Mouse (Mus musculus): Measurements from ENCODE around the gene Hcls1. TPM values are rescaled to one million over a fixed set of nuclear protein-coding genes. Genes with fewer than 3 reads are reported as not detected.

Hcls1 gene
- polyA plus RNA-seq, 1 experiment from 2014 or later, result not detected

- DNase-seq (ENCODE audit: low read depth, low spot score) (no peak), ATAC-seq (peak; percentile 7)
- ChIA-PET CTCF (no interaction called here), POLR2A (no interaction called here)
- no peaks in the 10 kb centered on the region for H3K27me3 ChIP-seq
- in situ Hi-C loops (cut with MboI; ENCODE audit: low pct_unique_long_range_greater_than_20kb), result loop anchor here (25.0 kb wide), 2 partner anchors 550 to 925 kb away; partner anchors contain the start of gene Stfa3
- no peak for TF ChIP-seq CTCF (IDR thresholded peaks at IDR 0.05)
Observed at GRCm38 (mm10) chr16:37011922-37012289, 77.1 kb downstream of the Hcls1 start.

- DNase-seq (ENCODE audit: low read depth, low spot score) (no peak), ATAC-seq (no peak)
- TF ChIP-seq CTCF (IDR thresholded peaks at IDR 0.05), result no peak
- in situ Hi-C loops (cut with MboI; ENCODE audit: low pct_unique_long_range_greater_than_20kb), result loop anchor here (25.0 kb wide), 2 partner anchors 550 to 925 kb away; partner anchors contain the start of gene Stfa3
- POLR2A ChIA-PET, result interaction anchor here (0.8 kb wide), 1 partner anchor 95 kb away, joined by 3 read pairs; no protein-coding TSS in a partner anchor
- CTCF ChIA-PET, result no interaction called here
- H3K27me3 ChIP-seq, result no peaks in the 10 kb centered on the region
Observed at GRCm38 (mm10) chr16:37012336-37012735, 77.6 kb downstream of the Hcls1 start.

Other genes starting within 250 kb of the Hcls1 start
- not detected for gene Ildr1, start 241.0 kb upstream of the Hcls1 start, polyA plus RNA-seq (2021)
- 0.30 TPM for gene Slc15a2, start 150.0 kb upstream of the Hcls1 start, polyA plus RNA-seq (2021)
- 26.0 TPM for gene Iqcb1, start 106.6 kb upstream of the Hcls1 start, polyA plus RNA-seq (2021)
- gene Eaf2, start 60.0 kb upstream of the Hcls1 start, polyA plus RNA-seq (2021), result 1.7 TPM
- 47.0 TPM for gene Golgb1, start 59.8 kb upstream of the Hcls1 start, polyA plus RNA-seq (2021)
- 0.01 TPM for gene Fbxo40, start 55.5 kb downstream of the Hcls1 start, polyA plus RNA-seq (2021)
- 3.8 TPM for gene Polq, start 76.8 kb downstream of the Hcls1 start, polyA plus RNA-seq (2021)